Mouse (Mus musculus) testis, postnatal 10 days (tissue): ENCODE measurements around the gene Slc9c1.
"Not testable (repeated sequence)": the region's sequence is repeated elsewhere in the genome, so short reads cannot be mapped to it uniquely, and the experiment has no call there.

ENCODE experiments used
- DNase-seq: peaks from one replicate; pipeline ENCODE4 v3.0.0; 2021; ENCODE audit warnings: low spot score

Gene Slc9c1

DNA sequence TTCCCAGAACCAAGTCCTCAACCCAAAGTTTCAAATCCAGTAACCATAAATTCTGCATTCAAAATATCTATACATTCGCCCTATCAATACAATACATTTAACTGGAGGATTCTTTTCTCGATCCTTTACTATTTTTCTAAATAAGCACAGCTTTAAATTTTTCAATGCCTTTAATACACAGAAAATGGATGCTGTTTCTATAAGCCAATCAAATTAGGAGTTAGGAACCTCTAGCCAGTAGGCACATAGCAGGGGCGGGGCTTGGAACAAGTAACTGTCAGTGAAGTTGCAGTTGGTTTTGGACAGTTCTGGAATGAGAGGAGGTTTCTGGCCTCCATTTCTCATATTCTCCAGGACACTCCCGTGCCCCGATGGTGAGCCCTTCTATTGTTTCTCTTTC, at the start of gene Slc9c1:
Gene Slc9c1 (plus strand): TSS at position 301 of the 400 bp plus-strand sequence.
- DNase-seq = no peak

DNA sequence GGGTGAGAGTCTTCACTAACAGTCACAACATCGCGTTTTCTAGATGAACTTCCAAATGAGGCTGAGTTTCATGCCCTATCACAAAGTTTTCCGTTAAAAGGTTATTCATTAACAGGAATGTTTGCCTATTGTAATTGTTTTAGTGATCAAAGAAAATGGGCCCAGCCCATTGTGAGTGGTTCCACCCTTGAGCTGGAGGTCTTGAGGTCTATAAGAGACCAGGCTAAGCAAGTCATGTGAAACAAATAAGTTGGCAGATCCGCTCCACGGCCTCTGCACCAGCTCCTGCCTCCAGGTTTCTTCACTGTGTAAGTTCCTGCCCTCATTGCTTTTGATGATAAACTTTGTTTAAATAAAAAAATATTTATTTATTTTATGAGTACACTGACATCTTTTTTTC, 42.2 kb upstream of the Slc9c1 start, which contains the start of gene Gm609:
Gene Gm609 (minus strand): TSS at position 43 of the 400 bp plus-strand sequence.
- no peak for DNase-seq

DNA sequence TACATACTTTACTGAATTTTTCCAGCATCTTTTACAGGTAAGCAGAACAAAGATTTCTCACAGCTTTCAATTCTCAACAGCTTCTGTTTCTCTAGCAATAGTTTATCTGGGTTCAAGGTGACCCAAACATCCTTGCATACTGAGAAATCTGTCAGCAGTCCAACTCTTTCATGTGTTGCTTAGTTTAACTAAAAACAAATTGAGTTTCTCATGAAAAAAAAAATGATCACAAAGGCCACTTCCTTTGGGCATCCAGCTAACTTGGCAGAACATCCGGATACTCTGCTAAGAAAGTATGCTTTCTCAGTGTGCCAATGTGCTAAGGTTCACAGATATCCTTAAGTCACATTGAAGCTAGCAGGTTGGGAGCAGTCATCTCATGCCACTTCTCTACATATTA, 39.8 kb upstream of the Slc9c1 start:
- DNase-seq = no peak

DNA sequence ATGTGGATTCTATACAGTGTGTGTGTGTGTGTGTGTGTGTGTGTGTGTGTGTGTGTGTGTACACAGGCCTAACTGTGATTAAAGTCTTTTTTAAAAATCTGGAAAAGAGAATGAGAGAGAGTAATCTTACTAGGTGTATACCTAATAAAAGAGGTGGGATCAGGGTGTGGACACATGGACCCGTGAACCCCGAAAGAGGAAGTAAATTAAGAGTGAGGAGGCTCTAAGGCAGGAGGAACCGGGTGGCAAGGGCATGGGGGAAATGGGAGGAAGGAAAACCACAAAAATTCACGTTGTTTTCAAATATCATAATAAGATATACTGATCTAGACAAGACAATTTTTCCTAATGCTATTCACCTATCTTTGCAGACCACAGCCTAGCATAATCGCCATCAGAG, 9.6 kb upstream of the Slc9c1 start:
- DNase-seq = no peak

DNA sequence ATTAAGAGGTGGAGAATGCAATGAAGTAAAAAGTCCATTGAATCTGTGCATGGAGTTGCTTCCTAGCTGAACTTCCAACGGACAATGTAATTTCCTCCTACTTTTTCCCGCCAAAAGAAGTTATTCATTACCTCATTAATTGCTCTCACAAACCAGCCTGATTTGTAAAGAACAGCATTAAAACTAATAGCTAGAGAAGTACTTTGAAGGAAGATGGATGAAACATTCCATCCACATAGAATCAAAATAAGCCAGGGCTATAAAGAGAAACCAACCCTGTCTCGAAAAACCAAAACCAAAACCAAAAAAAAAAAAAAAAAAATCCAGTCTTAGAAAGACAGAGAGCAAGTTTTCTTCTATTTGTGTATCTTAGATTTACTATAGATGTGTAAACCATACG, 3.2 kb upstream of the Slc9c1 start, which contains the start of gene Gm17783:
Gene Gm17783 (minus strand): TSS at position 101 of the 400 bp plus-strand sequence.
- DNase-seq = no peak

DNA sequence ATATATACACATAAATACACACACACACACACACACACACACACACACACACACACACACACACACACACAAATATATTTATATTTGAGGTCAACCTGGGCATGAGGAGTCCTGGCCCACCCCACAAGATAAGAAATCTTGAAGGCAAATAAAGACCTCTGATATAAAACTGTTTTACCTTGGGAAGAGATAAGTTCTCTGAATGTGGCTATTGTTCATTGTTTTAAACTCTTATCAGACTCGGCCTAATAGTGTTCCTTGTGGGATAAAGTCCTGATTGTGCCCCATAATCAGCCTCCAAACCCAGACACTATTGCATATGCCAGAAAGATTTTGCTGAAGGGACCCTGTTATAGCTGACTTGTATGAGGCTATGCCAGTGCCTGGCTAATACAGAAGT, 3.2 kb downstream of the Slc9c1 start:
- DNase-seq = not testable (repeated sequence)

DNA sequence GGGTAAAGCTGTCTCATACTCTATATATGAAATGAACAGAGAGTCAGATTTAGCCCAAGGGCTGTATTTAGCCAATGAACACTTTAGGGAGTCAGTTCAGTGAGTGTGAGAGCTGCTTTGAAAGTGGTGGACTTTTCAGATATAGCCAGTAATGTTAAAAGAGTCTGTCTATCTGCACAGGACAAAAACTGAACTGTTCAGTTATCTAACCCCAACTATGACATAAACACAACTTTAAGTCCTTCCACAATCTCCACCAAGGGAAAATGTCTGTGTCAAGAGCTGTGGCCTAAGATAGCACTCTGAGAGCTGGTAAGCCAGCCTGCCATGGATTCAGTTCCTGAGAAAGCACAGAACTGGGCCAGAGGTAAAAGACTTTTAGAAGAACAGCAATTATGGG, 7.0 kb downstream of the Slc9c1 start:
- DNase-seq = no peak

DNA sequence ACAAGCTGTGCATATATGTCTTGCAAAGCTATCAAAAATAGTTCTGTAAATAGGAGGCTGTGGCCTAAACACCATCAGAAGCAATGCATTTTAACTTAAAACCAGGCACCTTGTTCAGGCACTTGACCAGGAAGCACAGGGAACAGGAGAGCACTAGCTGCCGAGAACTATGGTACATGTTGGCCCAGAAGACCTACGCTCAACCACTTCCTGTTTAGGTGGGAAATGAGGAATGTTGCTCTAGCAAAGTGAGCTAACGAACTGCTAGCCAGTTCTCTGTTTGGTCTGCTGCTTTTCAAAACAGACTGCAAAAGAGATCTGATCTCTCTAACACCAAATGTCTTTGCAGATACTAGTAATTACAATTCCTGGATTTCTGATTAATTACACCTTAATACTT, 9.2 kb downstream of the Slc9c1 start:
- DNase-seq = no peak

DNA sequence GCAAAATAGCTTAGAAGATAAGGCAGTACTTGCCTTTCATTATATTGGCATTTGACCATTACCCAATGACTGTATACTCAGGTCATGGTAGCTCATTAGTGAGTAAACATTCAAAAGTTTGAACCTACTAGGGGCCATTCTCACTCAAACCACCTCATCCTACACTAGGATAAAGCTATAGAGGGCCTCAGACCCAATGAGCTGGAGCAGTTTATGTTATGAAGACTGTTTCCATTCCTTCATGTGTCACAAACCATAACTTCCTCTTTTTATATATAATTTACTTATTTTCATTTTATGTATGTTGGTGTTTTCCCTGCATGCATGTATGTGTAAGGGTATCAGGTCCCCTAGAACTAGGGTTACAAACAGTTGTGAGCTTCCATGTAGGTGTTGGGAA, 12.9 kb downstream of the Slc9c1 start:
- DNase-seq = no peak

DNA sequence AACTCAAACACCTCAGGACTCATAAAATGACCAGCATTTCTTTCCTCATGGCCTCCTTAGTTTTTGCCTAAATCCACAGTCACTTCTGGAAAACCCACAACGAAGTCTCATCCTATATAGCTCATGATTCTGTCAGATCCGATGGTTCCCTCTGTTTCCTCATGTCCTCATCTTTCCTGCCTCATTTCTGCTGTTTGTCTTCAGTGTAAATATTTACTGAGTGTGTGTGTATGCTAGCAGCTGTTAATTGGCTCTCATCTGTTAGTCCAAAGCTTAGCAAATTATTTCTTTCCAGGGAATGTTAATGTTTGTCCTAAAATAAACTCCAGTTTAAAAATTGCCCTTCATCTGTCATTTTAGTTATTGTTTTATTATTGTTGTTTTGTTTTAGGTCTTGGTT, 16.5 kb downstream of the Slc9c1 start:
- no peak for DNase-seq

DNA sequence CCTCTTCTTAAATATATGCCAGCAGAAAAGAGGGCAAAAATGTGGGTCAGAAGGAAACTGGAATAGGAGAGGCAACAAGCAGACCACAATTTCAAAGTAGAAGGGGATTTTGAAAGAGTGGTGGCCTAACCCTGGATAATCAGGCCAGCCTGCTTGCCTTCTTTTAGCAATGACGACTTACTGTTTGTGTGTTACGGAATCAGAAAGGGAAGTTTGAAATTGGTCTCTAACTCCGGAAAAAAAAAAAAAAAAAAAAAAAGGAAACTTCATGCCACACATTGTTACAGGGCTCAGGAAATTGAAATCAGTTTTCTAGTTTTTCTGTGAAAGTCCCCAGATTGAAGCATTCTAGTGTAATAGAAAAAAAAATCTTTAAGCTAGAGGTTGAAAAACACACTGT, 26.6 kb downstream of the Slc9c1 start:
- DNase-seq = no peak

DNA sequence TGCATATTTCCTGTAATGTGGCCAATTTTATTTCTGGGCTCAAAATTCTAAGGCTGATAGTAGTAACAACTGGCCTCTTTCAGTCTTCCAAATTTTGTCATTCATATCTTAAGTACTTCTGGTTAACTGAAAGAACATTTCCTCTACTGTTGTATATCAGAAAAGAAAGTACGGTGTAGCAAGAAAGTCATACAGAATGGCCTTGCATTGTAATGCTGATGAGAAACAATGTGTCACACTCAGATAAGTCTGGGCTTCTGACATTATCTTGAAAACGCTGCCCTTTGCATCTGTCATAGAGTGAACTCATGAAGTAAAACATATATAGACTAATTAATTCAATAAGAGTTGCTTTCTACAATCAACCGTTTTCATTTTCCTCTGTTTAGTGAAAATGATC, 37.2 kb downstream of the Slc9c1 start:
- no peak for DNase-seq

DNA sequence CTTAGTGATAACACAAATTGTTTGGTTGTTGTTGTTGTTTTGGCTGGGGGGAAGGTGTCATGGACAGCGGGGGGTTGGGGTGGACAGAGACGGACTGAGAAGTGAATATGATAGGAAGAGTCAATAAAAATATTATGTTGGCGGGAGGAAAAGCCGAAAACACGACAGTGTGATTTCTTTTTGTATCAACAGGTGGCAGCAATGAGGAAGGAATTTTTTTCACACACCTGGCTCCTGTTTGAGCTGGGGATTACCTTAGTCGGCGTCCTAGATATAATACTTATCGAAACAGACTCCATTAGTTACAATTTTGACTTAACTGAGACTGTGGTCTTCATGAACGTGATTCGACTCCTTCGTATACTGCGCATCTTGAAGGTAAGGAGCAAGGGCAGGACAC, 44.8 kb downstream of the Slc9c1 start:
- no peak for DNase-seq

DNA sequence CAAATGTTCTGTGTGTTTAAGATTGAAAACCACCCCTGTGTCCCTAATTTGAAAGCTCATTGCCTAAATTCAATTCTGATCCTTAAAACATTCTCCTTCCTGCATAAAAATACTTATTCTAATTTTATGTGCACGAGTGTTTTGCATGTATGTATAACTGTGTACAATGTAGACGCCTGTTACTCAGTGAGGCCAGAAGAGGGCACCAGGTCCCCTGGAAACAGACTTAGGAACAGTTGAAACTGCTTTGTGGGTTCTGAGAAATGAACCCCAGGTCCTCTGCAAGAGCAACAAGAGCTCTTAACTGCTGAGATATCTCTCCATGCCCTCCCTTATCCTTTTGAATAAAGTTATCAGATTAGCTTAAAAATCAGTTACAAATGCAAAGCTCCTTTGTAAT, 47.4 kb downstream of the Slc9c1 start:
- DNase-seq = no peak

DNA sequence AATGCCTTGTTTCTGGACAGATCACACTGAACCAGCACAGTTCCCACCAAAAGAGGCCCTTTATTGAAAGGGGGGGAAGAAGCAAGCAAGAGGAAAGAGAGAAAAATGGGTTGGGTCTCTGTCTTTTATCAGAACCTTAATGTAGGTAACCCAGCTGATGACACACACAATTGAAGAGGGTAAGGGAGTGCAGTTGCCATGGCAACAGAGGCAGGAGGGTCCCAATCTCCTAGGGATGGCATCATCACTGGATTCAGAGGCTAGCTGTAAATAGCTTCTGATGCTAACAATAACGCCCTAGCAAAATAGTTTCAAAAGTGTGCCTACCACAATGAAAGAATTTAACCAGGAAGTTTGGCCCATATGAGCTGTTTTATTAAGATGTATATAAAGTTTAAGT, 58.5 kb downstream of the Slc9c1 start:
- DNase-seq = no peak

DNA sequence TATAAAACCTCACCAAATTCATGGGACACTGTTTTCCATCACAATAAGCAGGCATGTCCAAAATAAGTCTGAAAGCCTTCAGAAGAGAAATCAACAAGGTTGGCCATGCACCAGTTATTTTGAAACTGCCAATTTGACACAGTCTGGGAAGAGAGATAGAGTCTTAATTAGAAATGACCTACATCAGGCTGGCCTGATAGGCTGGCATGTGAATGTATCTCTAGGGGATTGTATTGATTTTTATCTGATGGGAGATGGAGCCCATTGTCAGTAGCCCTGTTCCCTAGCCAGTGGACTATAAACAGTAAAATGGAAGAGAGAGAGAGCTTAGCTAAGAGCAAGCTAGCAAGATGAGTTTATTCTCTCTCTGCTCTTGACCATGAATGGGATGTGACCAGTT, 60.4 kb downstream of the Slc9c1 start:
- DNase-seq = no peak

DNA sequence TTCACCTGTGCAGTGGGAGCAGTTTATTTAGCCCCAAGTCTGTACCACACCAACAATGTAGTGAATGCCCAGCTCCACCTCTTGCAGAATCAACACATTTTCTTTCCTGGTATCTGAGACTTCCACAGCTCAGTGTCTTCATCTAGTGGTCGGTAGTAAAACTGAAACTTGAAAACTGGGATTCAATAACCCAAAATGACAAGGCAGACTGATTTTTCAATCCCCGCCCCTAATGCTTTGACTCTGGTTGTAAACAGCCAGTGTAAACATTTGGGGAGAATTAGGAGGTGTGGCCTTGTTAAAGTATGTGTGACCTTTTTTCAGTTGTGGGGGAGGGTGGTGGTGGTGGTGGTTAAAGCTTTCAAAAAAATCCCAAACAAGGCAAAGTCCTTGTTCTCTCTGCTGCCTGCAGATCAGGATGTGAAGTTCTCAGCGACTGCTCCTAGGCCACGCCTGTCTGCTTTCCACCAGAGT, 73.4 kb downstream of the Slc9c1 start:
- no peak for DNase-seq

DNA sequence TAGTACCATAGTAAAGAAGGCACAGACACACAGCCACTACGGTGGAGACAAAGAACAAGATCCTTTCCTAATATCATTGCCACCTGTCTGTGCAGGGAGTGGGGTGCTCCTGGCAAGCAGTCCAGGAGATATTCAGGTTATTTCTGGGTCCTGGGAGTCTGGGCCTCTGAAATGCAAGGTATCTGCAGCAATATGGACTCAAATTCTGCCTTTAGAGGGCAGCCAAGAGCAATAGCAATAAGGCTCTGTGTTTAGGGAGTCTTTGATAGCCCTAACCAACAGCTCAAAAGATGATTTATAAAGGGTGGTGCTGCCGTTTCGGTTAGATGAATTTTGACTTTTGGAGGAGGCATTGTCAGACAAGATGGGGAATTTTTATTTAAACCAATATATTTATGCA, 74.2 kb downstream of the Slc9c1 start:
- no peak for DNase-seq

DNA sequence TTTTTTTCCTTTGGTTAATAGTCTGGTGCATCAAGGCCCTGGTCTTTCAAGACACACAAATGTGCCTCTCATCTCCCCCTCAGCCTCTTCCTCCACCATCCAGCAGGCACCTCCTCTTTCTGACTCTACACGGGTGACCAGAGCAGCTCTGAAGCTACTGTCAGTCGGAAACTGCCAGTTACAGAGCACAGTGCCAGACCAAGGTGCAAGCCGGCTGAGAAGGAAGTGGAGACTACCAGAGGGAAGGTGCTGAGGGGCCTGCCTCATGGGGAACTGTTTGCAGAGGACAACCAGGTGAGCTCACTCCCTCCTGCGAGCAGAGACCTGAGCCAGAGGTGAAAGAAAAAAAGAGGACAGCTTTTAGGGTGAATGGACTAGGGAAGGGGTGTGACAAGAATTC, 75.2 kb downstream of the Slc9c1 start, which contains the start of gene Gcsam:
Gene Gcsam (plus strand): TSS at position 114 of the 400 bp plus-strand sequence.
- DNase-seq = no peak

DNA sequence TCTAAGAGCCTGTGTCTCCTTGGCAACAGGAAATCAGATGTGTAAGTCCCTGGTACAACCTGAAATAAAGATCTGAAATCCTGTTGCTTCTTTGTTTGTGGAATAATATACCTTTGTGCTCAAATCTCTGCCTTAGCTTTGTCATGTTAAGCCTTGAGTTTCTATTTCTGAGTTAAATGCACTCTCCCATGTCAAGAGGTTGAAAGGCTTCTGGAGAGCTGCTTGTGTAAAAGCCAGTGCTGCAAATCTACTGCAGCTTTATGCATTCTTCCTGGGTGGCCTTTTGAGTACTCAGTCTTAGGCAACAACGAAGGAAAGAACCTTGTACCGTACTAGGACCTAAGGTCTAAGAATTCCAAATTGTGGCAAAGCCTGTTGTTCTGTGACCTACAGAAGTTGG, 78.1 kb downstream of the Slc9c1 start:
- DNase-seq = no peak

DNA sequence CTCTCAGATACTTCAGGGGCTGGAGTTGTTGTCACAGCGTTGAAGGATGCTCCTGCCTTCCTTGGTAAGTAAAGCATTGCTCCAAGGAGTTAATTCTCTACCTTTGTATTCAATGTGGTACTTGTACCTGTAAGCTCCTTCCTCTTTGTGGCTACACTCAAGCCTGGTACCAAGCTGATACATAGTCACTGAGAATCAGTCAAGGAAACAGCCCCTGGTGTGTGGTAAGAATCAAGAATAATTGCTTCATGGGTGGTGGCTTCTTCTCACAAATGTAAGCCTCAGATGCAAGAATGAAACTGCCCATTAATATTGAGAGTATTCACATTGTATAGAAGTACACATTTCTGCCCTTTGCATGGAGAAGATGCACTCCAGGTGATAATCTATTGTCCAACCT, 80.8 kb downstream of the Slc9c1 start:
- no peak for DNase-seq

DNA sequence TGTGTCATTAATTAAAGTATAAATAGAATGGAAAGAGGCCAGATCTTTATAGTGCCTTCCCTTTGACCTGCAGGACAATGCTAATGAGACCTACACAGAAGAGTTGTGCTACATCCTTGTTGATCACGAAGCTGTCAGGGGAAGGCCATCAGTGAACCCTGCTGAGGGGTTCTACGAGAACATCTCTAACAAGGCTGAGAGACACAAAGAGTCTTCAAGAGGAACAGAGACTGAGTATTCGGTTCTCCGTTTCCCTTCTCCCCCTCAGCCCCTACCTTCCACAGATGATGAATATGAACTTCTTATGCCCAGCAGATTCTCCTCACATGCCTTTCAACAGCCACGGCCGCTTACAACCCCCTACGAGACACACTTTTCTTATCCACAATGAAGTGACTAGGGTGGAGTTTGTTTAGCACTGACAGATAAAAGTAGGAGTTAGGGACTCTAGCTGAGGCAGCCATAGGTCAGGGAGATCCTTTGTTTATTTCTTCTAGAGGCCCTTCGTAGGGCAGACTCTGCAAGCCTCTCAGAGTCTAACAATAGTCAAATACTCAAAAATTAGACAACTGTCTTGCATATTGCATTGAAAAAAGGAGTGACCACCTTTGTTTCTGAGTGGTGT, 84.8 kb downstream of the Slc9c1 start:
- DNase-seq = no peak

DNA sequence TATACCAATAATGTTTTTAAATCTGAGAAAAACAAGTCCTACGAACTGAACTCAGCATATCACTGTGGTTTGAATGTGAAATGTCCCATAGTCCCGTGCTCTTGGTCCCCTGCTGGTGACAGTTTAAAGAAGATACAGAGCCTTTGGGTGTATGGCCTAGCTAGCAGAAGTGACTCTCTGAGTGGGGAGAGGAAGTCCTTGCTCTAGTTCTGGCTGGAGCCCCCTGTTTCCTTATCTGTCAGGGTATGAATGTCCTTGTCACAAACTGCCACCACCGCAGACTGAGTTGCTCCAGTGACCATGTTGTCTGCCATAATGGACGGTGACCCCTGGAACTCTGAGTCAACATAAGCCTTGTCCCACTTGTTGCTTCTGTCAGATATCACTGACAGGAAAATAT, 88.1 kb downstream of the Slc9c1 start:
- no peak for DNase-seq

DNA sequence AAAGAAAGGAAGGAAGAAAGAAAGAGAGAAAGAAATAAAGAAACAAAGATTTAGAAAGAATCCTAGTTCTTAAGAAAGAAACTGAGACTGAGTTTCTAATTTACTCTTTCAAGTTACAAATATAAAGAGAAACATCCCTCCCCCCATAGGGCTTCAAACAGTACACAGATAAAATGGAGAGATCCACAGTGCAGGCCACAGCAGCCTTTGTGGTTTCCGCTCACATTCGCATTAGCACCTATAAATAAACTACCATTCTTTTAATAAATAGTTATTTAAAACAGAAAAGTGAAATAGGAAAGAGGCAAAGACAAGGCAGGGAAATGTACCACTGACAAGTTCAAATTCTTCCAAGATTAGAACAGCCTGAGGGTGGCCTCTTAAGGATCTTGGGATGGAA, 89.7 kb downstream of the Slc9c1 start:
- DNase-seq = no peak
